Mouse (Mus musculus): ENCODE results near the gene Lat. TPM values are rescaled to one million over a fixed set of nuclear protein-coding genes. Genes with fewer than 3 reads are reported as not detected.

Lat gene
- polyA plus RNA-seq, 1 experiment from 2014 or later = 1.6 TPM

DNA sequence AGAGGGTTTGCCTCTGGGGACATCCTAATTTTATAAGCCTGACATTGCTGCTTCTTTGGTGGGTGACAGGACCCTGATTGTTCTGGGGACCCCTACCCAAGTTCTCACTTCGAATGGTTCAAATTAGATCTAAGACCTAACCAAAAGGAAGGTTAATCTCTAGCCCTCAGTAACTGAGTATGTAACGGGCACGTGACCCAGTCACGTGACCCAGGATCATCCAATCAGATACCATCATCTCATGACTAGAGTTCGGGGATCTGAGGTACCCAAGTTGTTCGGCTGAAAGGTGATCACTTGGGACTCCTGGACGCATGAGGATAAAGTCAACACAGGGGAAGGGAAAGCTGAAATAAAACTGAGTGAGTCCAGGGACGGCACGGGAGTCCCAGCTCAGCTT is 3.6 kb upstream of the Lat start:
- peaks cover 6% of the 10 kb centered on the region; the same call in 1 of the 2 replicates for H3K4me1 ChIP-seq (ENCODE audit: insufficient read depth, low read depth, low read length)
- H3K27ac ChIP-seq (ENCODE audit: low read length) = no peak overlapping the region
- ATAC-seq (no peak), DNase-seq (ENCODE audit: low spot score) (no peak)
- no peaks in the 10 kb centered on the region for H3K27me3 ChIP-seq (replicated peaks; ENCODE audit: insufficient read depth, low read length)
- no peak for TF ChIP-seq EP300 (IDR thresholded peaks at IDR 0.05)
- TF ChIP-seq CTCF (IDR thresholded peaks at IDR 0.05) = no peak
- peaks cover 17% of the 10 kb centered on the region; the same call in 1 of the 2 replicates for H3K36me3 ChIP-seq (ENCODE audit: insufficient read depth, low read length)
- H3K4me3 ChIP-seq (ENCODE audit: low read depth, low read length) = no peak overlapping the region
- H3K9me3 ChIP-seq (ENCODE audit: low read length) = no peaks in the 10 kb centered on the region
- 86% methylated on average over 9 of the region's 9 CpGs for WGBS
- no peak overlapping the region for H3K4me2 ChIP-seq (replicated peaks; ENCODE audit: low read depth, low read length)
- no peak overlapping the region for H3K9ac ChIP-seq (replicated peaks; ENCODE audit: low read depth)

DNA sequence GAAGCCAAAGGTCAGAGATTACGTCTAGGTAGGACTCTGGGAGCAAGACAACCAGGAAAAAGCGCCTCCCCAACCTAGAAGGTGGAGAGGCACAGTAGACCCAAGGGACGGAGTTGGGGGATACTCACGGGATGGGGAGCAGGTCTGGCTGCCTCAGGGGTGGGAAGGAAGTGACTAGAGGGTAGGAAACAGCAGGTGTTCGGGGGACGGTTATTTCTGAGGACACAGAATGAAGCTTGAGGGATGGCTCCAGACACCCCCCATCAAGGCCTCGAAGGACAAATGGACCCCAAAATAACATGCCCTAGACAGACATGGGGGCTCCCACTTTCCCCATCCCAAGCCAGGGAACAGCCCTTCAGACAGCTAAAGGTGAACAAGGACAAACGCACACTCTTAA is 1.0 kb downstream of the Lat start:
- H3K9ac ChIP-seq (replicated peaks; ENCODE audit: low read depth) = no peak overlapping the region
- no peak for ATAC-seq
- no peak overlapping the region for H3K27ac ChIP-seq (ENCODE audit: low read length)
- no peak overlapping the region for H3K4me2 ChIP-seq (replicated peaks; ENCODE audit: low read depth, low read length)
- H3K9me3 ChIP-seq (ENCODE audit: low read length) = no peaks in the 10 kb centered on the region
- H3K36me3 ChIP-seq (ENCODE audit: insufficient read depth, low read length) = peaks cover 17% of the 10 kb centered on the region; the same call in 1 of the 2 replicates
- no peak for DNase-seq (ENCODE audit: low spot score)
- H3K4me3 ChIP-seq (ENCODE audit: low read depth, low read length) = no peak overlapping the region
- TF ChIP-seq EP300 (IDR thresholded peaks at IDR 0.05) = no peak
- no peak for TF ChIP-seq CTCF (IDR thresholded peaks at IDR 0.05)
- 81% methylated on average over 8 of the region's 8 CpGs for whole genome bisulfite sequencing
- H3K4me1 ChIP-seq (ENCODE audit: insufficient read depth, low read depth, low read length) = no peaks in the 10 kb centered on the region
- H3K27me3 ChIP-seq (replicated peaks; ENCODE audit: insufficient read depth, low read length) = no peaks in the 10 kb centered on the region

DNA sequence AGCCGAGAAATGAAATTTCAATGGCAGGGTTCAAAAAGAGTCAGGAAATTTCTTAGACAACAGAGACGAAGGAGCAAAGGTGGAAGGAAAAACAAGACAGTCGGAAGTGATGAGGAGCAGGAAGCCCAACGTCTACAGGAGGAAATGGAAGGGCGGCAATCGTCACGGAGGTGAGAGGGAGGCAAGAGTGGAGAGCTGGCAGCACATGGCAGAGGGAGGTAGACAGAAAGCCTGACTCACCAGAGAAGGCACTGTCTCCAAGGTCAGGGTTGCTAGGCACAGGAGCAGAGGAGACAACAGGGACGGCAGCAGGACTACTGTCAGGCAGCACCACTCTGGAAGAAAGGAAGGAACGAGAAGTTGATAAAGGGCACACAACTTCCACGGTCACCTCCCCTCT is 1.7 kb downstream of the Lat start:
- no peak for ATAC-seq
- TF ChIP-seq CTCF (IDR thresholded peaks at IDR 0.05) (no peak), EP300 (IDR thresholded peaks at IDR 0.05) (no peak)
- 81% methylated on average over 10 of the region's 10 CpGs for WGBS
- peaks cover 16% of the 10 kb centered on the region; the same call in 1 of the 2 replicates for H3K36me3 ChIP-seq (ENCODE audit: insufficient read depth, low read length)
- H3K4me1 ChIP-seq (ENCODE audit: insufficient read depth, low read depth, low read length) = no peaks in the 10 kb centered on the region
- no peak overlapping the region for H3K9ac ChIP-seq (replicated peaks; ENCODE audit: low read depth)
- H3K4me2 ChIP-seq (replicated peaks; ENCODE audit: low read depth, low read length) = no peak overlapping the region
- no peaks in the 10 kb centered on the region for H3K9me3 ChIP-seq (ENCODE audit: low read length)
- no peak overlapping the region for H3K4me3 ChIP-seq (ENCODE audit: low read depth, low read length)
- DNase-seq (ENCODE audit: low spot score) = no peak
- H3K27ac ChIP-seq (ENCODE audit: low read length) = no peak overlapping the region
- H3K27me3 ChIP-seq (replicated peaks; ENCODE audit: insufficient read depth, low read length) = no peaks in the 10 kb centered on the region

DNA sequence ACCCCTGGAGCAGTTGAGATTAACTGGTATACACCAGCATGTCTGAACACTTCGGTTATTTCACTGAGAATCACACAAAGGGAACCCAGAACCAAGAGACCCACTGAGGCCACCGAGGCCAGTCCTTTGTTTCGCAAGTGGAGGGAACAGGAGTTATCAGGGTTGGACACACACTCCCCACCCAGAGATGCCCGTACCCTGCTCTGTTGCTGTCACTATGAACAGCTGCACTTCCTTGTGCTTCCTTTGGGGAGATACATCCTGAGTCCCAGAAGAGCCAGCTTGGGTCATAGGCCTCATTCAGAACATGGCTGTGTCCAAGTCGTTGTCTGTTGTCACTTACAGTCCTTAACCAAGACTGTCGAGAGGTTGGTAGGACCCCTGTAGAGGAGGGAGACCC is 6.3 kb downstream of the Lat start:
- no peak for TF ChIP-seq CTCF (IDR thresholded peaks at IDR 0.05)
- no peak for TF ChIP-seq EP300 (IDR thresholded peaks at IDR 0.05)
- no peak overlapping the region for H3K27ac ChIP-seq (ENCODE audit: low read length)
- H3K9me3 ChIP-seq (ENCODE audit: low read length) = no peaks in the 10 kb centered on the region
- H3K4me2 ChIP-seq (replicated peaks; ENCODE audit: low read depth, low read length) = no peak overlapping the region
- no peak overlapping the region for H3K9ac ChIP-seq (replicated peaks; ENCODE audit: low read depth)
- no peak for DNase-seq (ENCODE audit: low spot score)
- WGBS = 74% methylated on average over 6 of the region's 6 CpGs
- no peaks in the 10 kb centered on the region for H3K36me3 ChIP-seq (ENCODE audit: insufficient read depth, low read length)
- no peaks in the 10 kb centered on the region for H3K4me1 ChIP-seq (ENCODE audit: insufficient read depth, low read depth, low read length)
- no peaks in the 10 kb centered on the region for H3K27me3 ChIP-seq (replicated peaks; ENCODE audit: insufficient read depth, low read length)
- no peak overlapping the region for H3K4me3 ChIP-seq (ENCODE audit: low read depth, low read length)
- no peak for ATAC-seq

DNA sequence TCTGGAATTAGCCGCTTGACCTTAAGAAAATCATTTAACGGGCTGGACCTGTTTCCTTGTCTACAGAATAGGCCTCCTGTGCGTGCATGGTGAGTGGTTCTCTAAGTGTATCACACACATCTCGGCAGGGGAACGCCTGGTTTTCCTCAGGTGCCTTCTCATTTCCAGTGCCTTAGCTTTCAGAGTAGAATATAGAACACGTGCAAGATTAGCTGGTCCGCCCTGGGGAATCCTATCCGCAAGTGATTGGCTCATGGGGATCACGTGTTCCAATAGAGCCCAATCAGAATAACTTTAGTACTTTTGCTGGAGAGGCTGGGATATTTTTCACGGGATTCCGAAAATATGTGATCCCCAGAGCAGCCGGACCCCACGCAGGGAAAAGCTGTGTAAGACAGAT is 10.3 kb downstream of the Lat start:
- Histone ChIP-seq H3K27me3 (replicated peaks; ENCODE audit: insufficient read depth, low read length) (no peaks in the 10 kb centered on the region), H3K4me2 (replicated peaks; ENCODE audit: low read depth, low read length) (no peak overlapping the region), H3K4me1 (ENCODE audit: insufficient read depth, low read depth, low read length) (no peaks in the 10 kb centered on the region), H3K36me3 (ENCODE audit: insufficient read depth, low read length) (no peaks in the 10 kb centered on the region), H3K4me3 (ENCODE audit: low read depth, low read length) (no peak overlapping the region), H3K9ac (replicated peaks; ENCODE audit: low read depth) (no peak overlapping the region), H3K27ac (ENCODE audit: low read length) (no peak overlapping the region), H3K9me3 (ENCODE audit: low read length) (no peaks in the 10 kb centered on the region)
- WGBS = 68% methylated on average over 13 of the region's 13 CpGs
- ATAC-seq (no peak), DNase-seq (ENCODE audit: low spot score) (peak; percentile 25)
- TF ChIP-seq CTCF (IDR thresholded peaks at IDR 0.05) = no peak
- TF ChIP-seq EP300 (IDR thresholded peaks at IDR 0.05) = no peak

DNA sequence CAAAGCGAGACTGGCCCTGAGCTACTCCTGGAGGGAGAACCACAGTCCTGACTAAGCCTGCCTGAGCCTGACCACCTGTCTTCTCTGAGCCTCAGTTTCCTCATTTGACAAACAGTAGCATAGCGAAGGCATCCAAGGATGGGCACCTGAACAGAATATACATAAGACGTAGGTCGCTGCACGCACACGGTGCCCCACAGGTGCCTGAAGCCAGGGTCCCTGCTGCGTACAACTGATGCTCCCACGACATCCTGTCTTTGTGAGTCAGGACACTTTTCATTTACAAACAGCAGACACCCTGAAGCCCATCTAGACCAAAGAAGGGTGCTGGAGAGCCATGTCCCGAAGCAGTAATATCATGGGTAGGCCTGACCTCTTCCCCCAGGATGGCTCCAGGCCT is 11.0 kb downstream of the Lat start:
- no peak overlapping the region for H3K27ac ChIP-seq (ENCODE audit: low read length)
- H3K4me3 ChIP-seq (ENCODE audit: low read depth, low read length) = no peak overlapping the region
- ATAC-seq = no peak
- H3K4me2 ChIP-seq (replicated peaks; ENCODE audit: low read depth, low read length) = no peak overlapping the region
- no peaks in the 10 kb centered on the region for H3K27me3 ChIP-seq (replicated peaks; ENCODE audit: insufficient read depth, low read length)
- H3K9me3 ChIP-seq (ENCODE audit: low read length) = no peaks in the 10 kb centered on the region
- no peaks in the 10 kb centered on the region for H3K36me3 ChIP-seq (ENCODE audit: insufficient read depth, low read length)
- DNase-seq (ENCODE audit: low spot score) = no peak
- 94% methylated on average over 9 of the region's 9 CpGs for WGBS
- TF ChIP-seq EP300 (IDR thresholded peaks at IDR 0.05) = no peak
- TF ChIP-seq CTCF (IDR thresholded peaks at IDR 0.05) = no peak
- no peaks in the 10 kb centered on the region for H3K4me1 ChIP-seq (ENCODE audit: insufficient read depth, low read depth, low read length)
- H3K9ac ChIP-seq (replicated peaks; ENCODE audit: low read depth) = no peak overlapping the region

DNA sequence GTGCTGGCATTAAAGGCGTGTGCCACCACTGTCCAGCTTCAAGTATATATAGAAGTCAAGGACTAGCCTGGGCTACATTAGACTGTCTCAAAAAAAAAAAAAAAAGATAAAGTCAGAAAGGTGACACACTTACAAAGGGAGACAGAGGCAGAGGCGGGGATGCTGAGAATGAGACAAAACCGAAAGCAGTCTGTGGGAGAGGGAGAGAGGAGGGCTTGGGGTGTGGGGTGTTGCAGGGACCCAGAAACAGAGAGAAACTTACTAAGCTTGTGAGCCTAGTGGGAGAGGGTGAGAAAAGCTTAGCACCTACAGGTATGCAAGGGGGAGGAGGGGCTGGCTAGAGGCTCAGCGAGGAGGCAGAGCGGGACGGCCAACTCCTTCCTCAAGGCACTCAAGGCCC is 11.5 kb downstream of the Lat start:
- TF ChIP-seq CTCF (IDR thresholded peaks at IDR 0.05) = no peak
- no peak for TF ChIP-seq EP300 (IDR thresholded peaks at IDR 0.05)
- Histone ChIP-seq H3K36me3 (ENCODE audit: insufficient read depth, low read length) (no peaks in the 10 kb centered on the region), H3K4me2 (replicated peaks; ENCODE audit: low read depth, low read length) (no peak overlapping the region), H3K9me3 (ENCODE audit: low read length) (no peaks in the 10 kb centered on the region), H3K9ac (replicated peaks; ENCODE audit: low read depth) (no peak overlapping the region), H3K27ac (ENCODE audit: low read length) (no peak overlapping the region), H3K4me1 (ENCODE audit: insufficient read depth, low read depth, low read length) (no peaks in the 10 kb centered on the region), H3K27me3 (replicated peaks; ENCODE audit: insufficient read depth, low read length) (no peaks in the 10 kb centered on the region), H3K4me3 (ENCODE audit: low read depth, low read length) (no peak overlapping the region)
- DNase-seq (ENCODE audit: low spot score) (no peak), ATAC-seq (no peak)
- WGBS = 80% methylated on average over 6 of the region's 6 CpGs
